Mouse (Mus musculus): ENCODE measurements around the gene Nphp1. TPM values are rescaled to one million over a fixed set of nuclear protein-coding genes. Genes with fewer than 3 reads are reported as not detected.

Gene Nphp1
- polyA plus RNA-seq (2015; fragmentation: Nextera tagmentation; extraction: Ambion mirVana), result 16.9 and 17.7 TPM in 2 replicates

DNA sequence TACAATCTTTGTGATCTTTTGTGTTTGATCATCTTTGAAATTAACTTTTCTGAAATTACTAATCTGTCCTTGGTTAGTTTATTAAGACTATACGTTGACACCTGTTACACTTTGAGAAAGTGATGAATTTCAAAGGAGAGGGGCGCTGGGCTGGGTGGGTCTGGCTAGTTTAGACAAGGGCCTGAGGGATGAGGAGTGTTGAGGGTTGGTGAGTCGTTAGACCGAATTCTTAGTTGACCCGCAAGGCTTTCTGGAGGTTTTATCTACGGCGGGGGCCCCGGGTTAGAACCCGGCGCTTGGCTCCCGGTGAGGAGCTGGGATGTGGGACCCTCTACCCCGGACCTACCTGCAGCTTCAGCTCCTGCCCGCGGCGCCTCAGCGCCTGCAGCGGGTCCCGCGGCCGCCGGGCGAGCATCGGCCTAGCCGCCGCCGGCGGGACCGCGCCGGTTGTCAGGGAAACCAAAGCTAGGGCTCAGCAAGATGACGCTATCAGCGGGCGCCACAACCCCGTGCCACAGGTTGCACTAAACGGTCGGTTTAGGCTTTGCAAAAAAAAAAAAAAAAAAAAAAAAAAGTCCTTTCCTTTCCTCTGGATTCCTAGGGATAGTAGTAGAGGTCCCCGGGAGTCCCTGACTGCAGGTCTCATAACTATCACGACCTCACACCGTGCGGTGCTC, at the start of gene Nphp1:
Nphp1 (minus strand) TSS at position 458 of the 677 bp plus-strand sequence.
- Histone ChIP-seq H3K36me3 (replicated peaks) (no peaks in the 10 kb centered on the region), H3K27ac (peak within 1 kb of the TSS; percentile 71), H3K4me1 (peaks cover 29% of the 10 kb centered on the region), H3K27me3 (replicated peaks) (no peaks in the 10 kb centered on the region), H3K4me3 (peak within 1 kb of the TSS; percentile 90), H3K9ac (peak within 1 kb of the TSS; percentile 71), H3K9me3 (no peaks in the 10 kb centered on the region), H3K4me2 (peak within 1 kb of the TSS; percentile 60)
- ATAC-seq (replicated peaks), result peak; percentile 86
- WGBS, result under 1% methylated on average over 40 of the region's 40 CpGs

DNA sequence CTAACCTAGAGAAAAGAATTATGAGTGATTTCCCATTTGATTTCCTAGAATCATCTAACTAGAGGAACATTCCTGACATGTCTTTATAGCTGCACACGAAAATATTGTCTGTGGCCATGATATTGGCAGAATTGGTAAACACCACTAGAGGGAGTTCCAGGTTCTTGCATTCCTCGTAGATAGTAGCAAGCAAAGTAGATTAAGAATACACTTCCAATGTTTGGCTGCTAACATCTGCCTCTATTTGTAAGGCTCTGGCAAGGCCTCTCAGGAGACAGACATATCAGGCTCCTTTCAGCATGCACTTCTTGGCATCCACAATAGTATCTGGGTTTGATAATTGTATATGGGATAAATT, 44.1 kb upstream of the Nphp1 start:
- no peak overlapping the region for H3K4me3 ChIP-seq
- no peak overlapping the region for H3K27ac ChIP-seq
- H3K4me2 ChIP-seq, result no peak overlapping the region
- H3K9ac ChIP-seq, result no peak overlapping the region
- H3K9me3 ChIP-seq, result no peaks in the 10 kb centered on the region
- no peaks in the 10 kb centered on the region for H3K36me3 ChIP-seq (replicated peaks)
- no peak for ATAC-seq (replicated peaks)
- peaks cover 3% of the 10 kb centered on the region; the same call in 1 of the 2 replicates for H3K27me3 ChIP-seq (replicated peaks)
- peaks cover 11% of the 10 kb centered on the region for H3K4me1 ChIP-seq
- WGBS, result 17% methylated on average over 2 of the region's 2 CpGs

DNA sequence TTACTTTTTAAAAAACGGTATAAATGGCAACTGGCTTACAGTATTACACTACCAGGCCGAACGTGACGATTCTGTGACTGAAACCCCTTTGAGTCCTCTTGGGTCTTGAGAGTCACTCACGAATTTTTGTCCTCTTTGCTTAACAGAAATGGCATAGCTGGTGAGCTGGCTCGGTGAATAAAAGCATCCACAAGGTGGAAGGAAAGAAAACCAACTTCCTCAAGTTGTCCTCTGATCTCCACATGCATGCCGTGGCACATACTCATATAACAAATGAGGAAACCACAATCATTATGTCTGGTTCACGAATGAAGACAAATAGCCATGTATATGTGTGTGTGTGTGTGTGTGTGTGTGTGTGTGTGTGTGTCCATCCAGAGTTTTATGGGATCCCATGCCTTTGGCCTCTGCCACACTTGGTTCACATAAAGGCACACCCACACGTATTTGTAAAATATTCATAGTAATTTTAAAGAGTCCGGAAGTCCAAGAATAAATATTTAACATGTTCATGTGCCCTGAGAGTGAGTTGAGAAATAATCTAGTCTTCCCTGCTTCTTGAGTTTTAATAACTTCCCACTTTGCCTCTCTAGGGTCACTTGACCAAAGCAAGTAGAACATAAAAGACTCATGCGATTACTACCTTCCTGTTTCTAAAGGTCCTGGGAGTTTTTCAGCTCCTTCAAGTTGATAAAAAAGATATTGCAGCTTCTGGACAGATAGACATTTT, 43.6 kb upstream of the Nphp1 start:
- H3K4me2 ChIP-seq, result peak overlapping the region; percentile 96
- peak overlapping the region; percentile 44 for H3K9ac ChIP-seq
- no peaks in the 10 kb centered on the region for H3K27me3 ChIP-seq (replicated peaks)
- H3K36me3 ChIP-seq (replicated peaks), result no peaks in the 10 kb centered on the region
- WGBS, result 39% methylated on average over 11 of the region's 11 CpGs
- H3K27ac ChIP-seq, result peak overlapping the region; percentile 74
- peak overlapping the region; percentile 49 for H3K4me3 ChIP-seq
- no peaks in the 10 kb centered on the region for H3K9me3 ChIP-seq
- peaks cover 11% of the 10 kb centered on the region for H3K4me1 ChIP-seq
- peak; percentile 32 for ATAC-seq (replicated peaks)

DNA sequence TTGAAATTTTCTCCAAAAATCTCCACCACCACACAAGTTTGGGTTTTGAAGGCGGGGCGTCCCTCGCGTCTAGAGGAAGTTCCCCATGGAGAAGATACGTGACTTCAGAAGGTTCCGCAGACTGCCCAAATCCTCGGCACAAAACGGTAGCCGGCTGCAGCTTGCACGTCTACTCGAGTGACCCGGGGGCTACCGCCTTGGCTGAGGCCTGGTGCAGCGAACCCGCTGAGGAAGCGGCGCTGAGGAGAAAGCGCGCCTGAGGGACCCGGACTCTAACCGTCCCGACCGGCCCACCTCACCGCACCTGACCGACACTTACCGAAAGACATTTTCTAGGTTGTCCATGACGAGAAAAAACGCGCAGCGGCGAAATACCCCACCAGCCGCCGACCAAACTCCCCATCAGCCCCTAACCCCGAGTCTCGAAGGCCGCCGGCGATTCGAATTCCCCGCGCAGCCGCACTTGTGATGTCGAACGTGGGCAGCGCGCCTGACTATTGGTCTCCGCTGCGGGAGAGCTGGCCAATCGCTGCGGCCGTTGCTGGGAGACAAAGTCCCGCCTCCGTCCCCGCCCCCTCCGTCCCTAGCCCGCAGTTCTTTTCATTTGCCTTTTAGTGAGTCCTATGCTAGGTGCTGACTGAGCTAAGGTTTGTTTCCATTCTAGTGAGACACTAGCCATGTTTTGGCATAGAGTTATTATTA, 42.9 kb upstream of the Nphp1 start, which contains the start of gene Bub1:
Bub1 (minus strand) TSS at position 465 of the 702 bp plus-strand sequence.
- Histone ChIP-seq H3K9ac (peak within 1 kb of the TSS; percentile 44), H3K36me3 (replicated peaks) (no peaks in the 10 kb centered on the region), H3K27ac (peak within 1 kb of the TSS; percentile 74), H3K4me3 (peak within 1 kb of the TSS; percentile 49), H3K27me3 (replicated peaks) (no peaks in the 10 kb centered on the region), H3K4me1 (peaks cover 11% of the 10 kb centered on the region), H3K4me2 (peak within 1 kb of the TSS; percentile 96), H3K9me3 (no peaks in the 10 kb centered on the region)
- peak; percentile 100 for ATAC-seq (replicated peaks)
- WGBS, result under 1% methylated on average over 56 of the region's 56 CpGs

DNA sequence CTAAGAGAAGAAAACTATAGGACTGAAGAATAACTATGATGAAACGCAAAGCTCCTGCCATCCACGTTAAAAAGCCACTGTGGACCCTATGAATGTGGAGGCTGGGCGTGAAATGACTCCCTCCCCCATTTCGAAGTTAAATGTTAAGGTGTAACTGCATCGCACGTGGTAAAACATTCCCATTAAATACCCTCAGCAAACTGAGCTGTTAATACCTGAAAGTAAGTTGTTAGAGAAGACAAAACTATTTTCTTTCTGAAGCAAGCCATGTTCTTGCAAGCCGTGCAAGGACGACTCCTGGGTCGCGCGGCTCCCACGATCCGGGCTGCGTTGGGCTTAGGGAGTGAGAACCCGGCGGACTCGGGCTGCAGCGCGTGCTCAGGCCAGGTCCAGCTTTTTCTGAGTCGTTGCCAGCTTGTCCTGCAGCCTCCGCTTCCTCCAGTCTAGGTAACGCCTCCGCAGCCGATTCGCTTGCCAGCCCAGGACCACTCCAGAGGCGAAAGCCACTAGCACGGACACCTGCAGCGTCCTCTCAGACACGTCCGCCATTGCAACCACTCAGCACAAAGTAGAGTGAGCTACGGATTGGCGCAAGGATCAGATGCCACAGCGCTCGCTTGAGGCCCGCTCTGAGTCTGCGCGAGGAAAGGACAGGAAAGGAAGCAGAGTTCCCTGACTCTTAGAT, 3.4 kb upstream of the Nphp1 start, which contains the start of gene Mtln:
Mtln (minus strand) TSS at position 570 of the 685 bp plus-strand sequence.
- H3K4me2 ChIP-seq, result peak within 1 kb of the TSS; percentile 77
- WGBS, result 1% methylated on average over 37 of the region's 37 CpGs
- H3K9ac ChIP-seq, result peak within 1 kb of the TSS; percentile 59
- peak within 1 kb of the TSS; percentile 84 for H3K27ac ChIP-seq
- peak; percentile 97 for ATAC-seq (replicated peaks)
- H3K9me3 ChIP-seq, result no peaks in the 10 kb centered on the region
- H3K27me3 ChIP-seq (replicated peaks), result no peaks in the 10 kb centered on the region
- peak within 1 kb of the TSS; percentile 58 for H3K4me3 ChIP-seq
- peaks cover 29% of the 10 kb centered on the region for H3K4me1 ChIP-seq
- no peaks in the 10 kb centered on the region for H3K36me3 ChIP-seq (replicated peaks)

DNA sequence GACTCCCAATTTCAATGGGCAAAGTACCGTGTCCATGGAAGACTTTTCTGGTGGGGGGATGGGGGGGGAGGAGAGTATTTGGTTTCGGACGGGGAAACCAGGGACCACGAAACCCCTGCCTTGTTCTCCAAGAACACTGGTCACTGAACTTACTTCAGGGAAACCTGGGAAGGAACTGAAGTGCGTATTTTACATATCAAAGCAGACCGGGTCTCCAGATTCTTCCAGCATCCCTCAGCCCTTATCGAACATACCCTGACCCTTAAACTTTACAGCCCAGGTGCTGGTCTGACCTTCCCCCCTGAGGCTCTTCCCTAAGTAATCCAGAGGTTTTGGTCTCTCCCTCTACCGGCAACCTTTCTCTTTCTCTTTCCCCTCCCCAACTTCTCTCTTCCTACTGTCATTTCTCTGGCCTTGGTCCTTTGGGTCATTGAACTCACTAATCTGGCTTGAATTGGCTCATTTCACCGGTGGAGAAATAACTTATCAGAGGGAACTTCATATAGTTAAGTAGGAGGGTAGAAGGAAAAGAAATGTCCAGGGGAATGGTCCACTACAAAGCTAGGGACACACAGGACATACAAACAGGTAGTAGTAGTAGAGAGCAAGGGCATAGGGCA, 1.1 kb upstream of the Nphp1 start:
- WGBS, result 19% methylated on average over 9 of the region's 9 CpGs
- no peaks in the 10 kb centered on the region for H3K36me3 ChIP-seq (replicated peaks)
- no peak for ATAC-seq (replicated peaks)
- H3K4me1 ChIP-seq, result peaks cover 29% of the 10 kb centered on the region
- peak overlapping the region; percentile 90; the same call in 1 of the 2 replicates for H3K4me3 ChIP-seq
- H3K9ac ChIP-seq, result no peak overlapping the region
- H3K27ac ChIP-seq, result no peak overlapping the region
- no peaks in the 10 kb centered on the region for H3K27me3 ChIP-seq (replicated peaks)
- no peaks in the 10 kb centered on the region for H3K9me3 ChIP-seq
- H3K4me2 ChIP-seq, result peak overlapping the region; percentile 60

DNA sequence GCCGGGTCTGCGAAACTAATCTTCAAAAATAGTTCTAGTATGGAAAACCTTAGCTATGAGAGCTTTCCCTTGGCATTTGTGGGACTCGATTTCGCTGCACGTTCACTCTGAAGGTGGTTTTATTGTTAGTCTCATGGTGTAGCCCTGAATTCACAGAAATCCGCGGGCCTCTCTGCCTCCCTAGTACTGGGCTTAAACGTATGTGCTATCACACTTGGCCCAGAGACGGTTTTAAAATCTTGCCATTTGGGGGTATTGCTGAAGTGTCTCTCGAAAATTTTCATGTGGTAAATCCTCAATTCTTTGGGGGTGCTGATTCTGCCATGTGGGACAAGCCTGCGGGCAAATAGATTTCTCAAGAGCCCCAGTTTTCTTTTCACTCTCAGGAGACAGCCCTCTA, 441 bp upstream of the Nphp1 start:
- Histone ChIP-seq H3K4me3 (peak overlapping the region; percentile 90), H3K36me3 (replicated peaks) (no peaks in the 10 kb centered on the region), H3K9me3 (no peaks in the 10 kb centered on the region), H3K27ac (0 out of 2 replicates have a peak overlapping the region, but pooled peaks have one; percentile 23), H3K9ac (peak overlapping the region; percentile 71), H3K4me1 (peaks cover 29% of the 10 kb centered on the region), H3K27me3 (replicated peaks) (no peaks in the 10 kb centered on the region), H3K4me2 (peak overlapping the region; percentile 60)
- ATAC-seq (replicated peaks), result no peak
- WGBS, result 5% methylated on average over 11 of the region's 11 CpGs

DNA sequence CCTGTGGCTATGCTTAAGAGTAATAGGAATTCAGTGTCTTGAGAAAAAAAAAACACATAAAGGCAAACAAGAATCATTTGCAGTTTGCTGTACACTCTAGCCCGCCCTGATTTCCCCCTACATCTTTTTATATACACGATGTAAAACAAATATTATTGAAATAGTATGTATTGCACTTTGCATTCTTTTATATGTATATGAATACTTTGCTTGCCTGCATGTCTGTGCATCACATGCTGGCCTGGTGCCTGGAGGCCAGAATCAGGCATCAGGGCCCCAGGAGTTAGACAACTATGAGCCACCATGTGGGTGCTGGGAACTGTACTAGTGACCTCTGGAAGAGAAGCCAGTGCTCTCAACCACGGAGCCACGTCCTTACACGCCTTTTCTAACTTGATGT, 1.5 kb downstream of the Nphp1 start:
- Histone ChIP-seq H3K4me2 (no peak overlapping the region), H3K9ac (no peak overlapping the region), H3K27ac (no peak overlapping the region), H3K9me3 (no peaks in the 10 kb centered on the region), H3K4me1 (peaks cover 29% of the 10 kb centered on the region), H3K4me3 (no peak overlapping the region), H3K27me3 (replicated peaks) (no peaks in the 10 kb centered on the region), H3K36me3 (replicated peaks) (no peaks in the 10 kb centered on the region)
- 96% methylated on average over 5 of the region's 5 CpGs for WGBS
- no peak for ATAC-seq (replicated peaks)

DNA sequence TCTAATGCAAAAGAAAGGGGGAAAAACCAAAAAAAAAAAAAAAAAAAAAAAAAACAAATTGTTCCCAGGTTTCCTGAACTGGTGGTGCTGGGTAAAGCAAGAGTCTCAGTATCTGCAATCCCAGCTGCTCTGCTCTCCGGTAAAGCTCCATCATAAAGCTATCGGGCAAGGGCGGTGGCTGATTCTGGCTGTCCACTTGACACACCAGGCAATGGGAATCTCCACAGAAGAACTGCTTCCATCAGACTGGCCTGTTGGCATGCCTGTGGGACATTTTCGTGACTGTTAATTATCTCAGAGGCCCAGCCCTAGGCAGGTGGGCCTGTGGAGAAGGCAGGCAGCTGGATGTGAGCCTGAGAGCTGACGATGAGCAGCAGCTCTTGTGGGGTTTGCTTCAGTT, 10.2 kb downstream of the Nphp1 start:
- ATAC-seq (replicated peaks), result no peak
- no peaks in the 10 kb centered on the region for H3K27me3 ChIP-seq (replicated peaks)
- no peak overlapping the region for H3K4me3 ChIP-seq
- no peak overlapping the region for H3K27ac ChIP-seq
- H3K36me3 ChIP-seq (replicated peaks), result 0 out of 2 replicates have a peak, but pooled peaks cover 4% of the 10 kb centered on the region
- 95% methylated on average over 5 of the region's 5 CpGs for WGBS
- H3K4me2 ChIP-seq, result no peak overlapping the region
- H3K9me3 ChIP-seq, result no peaks in the 10 kb centered on the region
- no peak overlapping the region for H3K9ac ChIP-seq
- H3K4me1 ChIP-seq, result peaks cover 7% of the 10 kb centered on the region; the same call in 1 of the 2 replicates

DNA sequence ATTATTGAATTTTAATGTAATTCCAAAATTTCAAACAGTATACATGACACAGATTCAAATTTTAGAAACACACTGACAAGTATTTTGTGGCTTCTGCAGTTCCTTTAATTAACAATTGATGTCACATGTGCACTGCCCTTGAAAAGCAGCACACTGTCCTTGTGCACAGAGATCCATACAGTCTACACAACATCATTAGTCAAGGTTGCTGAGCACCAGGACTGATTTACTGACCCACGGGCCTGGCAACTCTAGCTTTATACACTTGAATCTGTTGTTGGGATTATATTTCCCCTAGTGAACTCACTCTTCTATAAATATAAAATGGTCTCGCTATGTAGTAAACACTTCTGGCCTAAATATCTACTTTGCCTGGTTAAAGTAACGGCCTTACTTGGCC, 13.7 kb downstream of the Nphp1 start:
- peaks cover 10% of the 10 kb centered on the region; the same call in 1 of the 2 replicates for H3K36me3 ChIP-seq (replicated peaks)
- H3K4me2 ChIP-seq, result no peak overlapping the region
- peaks cover 7% of the 10 kb centered on the region; the same call in 1 of the 2 replicates for H3K4me1 ChIP-seq
- no peak overlapping the region for H3K4me3 ChIP-seq
- no peaks in the 10 kb centered on the region for H3K9me3 ChIP-seq
- no peak overlapping the region for H3K27ac ChIP-seq
- no peaks in the 10 kb centered on the region for H3K27me3 ChIP-seq (replicated peaks)
- ATAC-seq (replicated peaks), result no peak
- H3K9ac ChIP-seq, result no peak overlapping the region
- 55% methylated on average over 3 of the region's 3 CpGs for WGBS

DNA sequence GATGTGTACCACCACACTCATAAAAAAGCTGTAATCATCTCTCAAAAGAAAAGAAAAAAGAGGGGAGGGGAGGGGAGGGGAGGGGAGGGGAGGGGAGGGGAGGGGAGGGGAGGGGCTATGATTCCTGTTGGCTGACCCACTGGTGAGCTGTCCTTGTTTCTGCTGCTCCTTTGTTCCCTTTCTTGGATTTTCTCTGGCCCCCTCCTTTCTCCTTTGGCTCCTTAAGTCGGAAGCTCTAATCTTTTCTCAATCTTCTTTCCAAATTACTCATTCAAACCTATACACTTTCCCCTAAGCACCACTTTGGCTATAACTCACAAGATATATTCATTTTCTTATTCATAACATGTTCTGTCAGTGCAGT, 14.1 kb downstream of the Nphp1 start:
- H3K4me1 ChIP-seq, result peaks cover 7% of the 10 kb centered on the region; the same call in 1 of the 2 replicates
- H3K4me2 ChIP-seq, result peak overlapping the region; percentile 33; the same call in 1 of the 2 replicates
- no peak overlapping the region for H3K4me3 ChIP-seq
- H3K27me3 ChIP-seq (replicated peaks), result no peaks in the 10 kb centered on the region
- WGBS, result 4% methylated on average over 1 of the region's 1 CpGs
- ATAC-seq (replicated peaks), result peak; percentile 66; the same call in 1 of the 2 replicates
- peaks cover 12% of the 10 kb centered on the region; the same call in 1 of the 2 replicates for H3K36me3 ChIP-seq (replicated peaks)
- H3K9ac ChIP-seq, result no peak overlapping the region
- no peak overlapping the region for H3K27ac ChIP-seq
- H3K9me3 ChIP-seq, result no peaks in the 10 kb centered on the region

Data from midbrain, embryonic 15.5 days (tissue).